Mouse (Mus musculus) layer of hippocampus, adult 2 months (tissue): ENCODE results near the gene Pram1. TPM values are rescaled to one million over a fixed set of nuclear protein-coding genes. Genes with fewer than 3 reads are reported as not detected.
"Not testable (repeated sequence)": the region's sequence is repeated elsewhere in the genome, so short reads cannot be mapped to it uniquely, and the experiment has no call there.

ENCODE experiments used
- DNase-seq, 2 experiments: peaks; one replicate each; pipeline ENCODE4 v3.0.0; 2022; ENCODE audit warnings: low spot score in 2 of 2
- H3K27ac ChIP-seq: fragments of 200-600 bp; 2 replicates; pipeline ENCODE4 v1.8.1; 2022
- H3K4me3 ChIP-seq: fragments of 200-600 bp; 2 replicates; pipeline ENCODE4 v1.8.1; 2022; ENCODE audit warnings: mild to moderate bottlenecking
- CTCF ChIP-seq: fragments of 200-600 bp; conservative IDR thresholded peaks from 2 replicates; pipeline ENCODE4 v1.8.1; 2022; ENCODE audit warnings: antibody characterized with exemption, mild to moderate bottlenecking, moderate library complexity
- long read RNA-seq, 2 experiments: library from polyadenylated mRNA; stranded (forward); transcript quantifications; one replicate each; pipeline ENCODE4 v2.0.0; 2021; ENCODE audit warnings: borderline mapping rate in 2 of 2
- total RNA-seq, 2 experiments: library from RNA; stranded (reverse); gene quantifications; 2 replicates each; pipeline ENCODE4 v1.2.3; 2021

Pram1 gene
- total RNA-seq: under 1 TPM; 0.51 to 0.59 TPM
- long read RNA-seq, experiment 1: 0 reads
- long read RNA-seq, experiment 2: 0 reads

DNA sequence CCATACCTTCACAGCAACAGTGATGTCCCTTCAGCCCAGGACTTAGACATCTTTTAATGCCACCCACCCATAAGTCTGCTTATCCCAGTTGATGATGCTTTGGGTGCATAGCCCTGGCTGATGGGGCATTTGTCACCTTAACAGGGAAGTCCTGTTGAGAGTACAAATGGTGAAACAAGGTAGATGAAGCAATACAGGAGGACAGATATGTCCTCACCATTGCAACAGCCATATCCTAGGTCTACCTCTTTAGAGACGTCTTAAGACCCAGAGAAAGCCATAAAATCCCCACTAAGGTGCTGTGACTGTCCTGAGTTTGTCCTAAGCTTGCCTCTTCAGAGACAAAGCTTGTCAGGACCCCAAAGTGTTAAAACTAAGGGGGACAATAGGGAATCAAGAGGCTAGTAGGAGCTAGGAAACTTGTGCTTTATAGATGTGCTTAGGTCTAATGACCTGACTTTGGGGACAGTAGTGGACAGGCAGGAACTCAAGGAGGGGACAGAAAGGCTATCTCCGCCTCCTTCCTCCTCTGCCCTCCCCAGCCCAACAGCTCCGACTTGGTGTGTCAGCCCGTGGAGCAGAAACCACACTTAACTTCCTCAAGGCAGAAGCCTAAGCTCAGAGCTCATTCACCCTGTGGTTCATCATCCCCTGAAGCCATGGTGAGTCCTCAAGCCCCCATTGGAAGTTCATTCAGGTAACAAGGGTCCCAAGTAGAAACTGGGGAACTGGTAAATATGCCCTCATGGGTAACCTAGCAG, at the start of gene Pram1:
Gene Pram1, plus strand, starts transcription at position 541 of the 761 bp plus-strand sequence.
- Histone ChIP-seq H3K4me3 (no peak within 1 kb of the TSS), H3K27ac (peak within 1 kb of the TSS; percentile 46; the same call in 1 of the 2 replicates)
- no peak for DNase-seq
- TF ChIP-seq CTCF: no peak

DNA sequence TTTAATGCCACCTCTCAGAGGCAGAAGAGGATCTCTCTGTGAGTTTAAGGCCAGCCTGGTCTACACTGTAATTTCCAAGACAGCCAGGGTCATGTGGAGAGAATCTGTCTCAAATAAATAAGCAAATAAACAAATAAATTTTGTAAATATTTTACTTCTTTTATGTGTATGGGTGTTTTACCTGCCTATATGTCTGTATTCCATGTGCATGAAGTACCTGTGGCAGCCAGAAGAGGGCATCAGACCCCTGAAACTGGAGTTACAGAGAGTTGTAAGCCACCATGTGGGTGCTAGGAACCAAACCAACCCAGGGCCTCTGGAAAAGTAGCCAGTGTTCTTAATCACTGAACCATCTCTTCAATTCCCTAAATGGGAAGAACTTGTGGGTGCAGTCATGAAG, 40.6 kb upstream of the Pram1 start:
- DNase-seq: no peak
- no peak overlapping the region for H3K27ac ChIP-seq

DNA sequence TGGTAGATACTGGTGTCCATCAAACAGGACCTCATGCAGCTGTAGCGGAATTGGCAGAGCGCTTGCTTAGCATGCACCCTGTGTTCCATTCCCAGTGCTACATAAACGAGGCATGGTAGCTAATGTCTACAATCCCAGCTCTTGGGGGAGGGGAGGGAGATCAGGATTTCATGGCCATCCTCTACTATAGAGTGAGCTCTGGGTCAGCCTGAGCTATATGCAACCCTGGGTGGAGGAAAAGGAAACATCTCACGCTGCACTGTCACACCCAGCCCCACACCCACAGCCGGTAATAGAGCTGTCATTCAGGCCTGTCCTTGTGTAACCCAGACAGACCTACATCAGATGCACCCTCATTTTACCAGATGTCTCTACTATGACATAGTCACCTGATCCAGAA, 39.4 kb upstream of the Pram1 start:
- no peak for DNase-seq
- no peak for TF ChIP-seq CTCF
- no peak overlapping the region for H3K4me3 ChIP-seq
- H3K27ac ChIP-seq: no peak overlapping the region

More for the DNA sequence above, 40.6 kb upstream of the Pram1 start:
- TF ChIP-seq CTCF: peak; percentile 28
- no peak overlapping the region for H3K4me3 ChIP-seq

DNA sequence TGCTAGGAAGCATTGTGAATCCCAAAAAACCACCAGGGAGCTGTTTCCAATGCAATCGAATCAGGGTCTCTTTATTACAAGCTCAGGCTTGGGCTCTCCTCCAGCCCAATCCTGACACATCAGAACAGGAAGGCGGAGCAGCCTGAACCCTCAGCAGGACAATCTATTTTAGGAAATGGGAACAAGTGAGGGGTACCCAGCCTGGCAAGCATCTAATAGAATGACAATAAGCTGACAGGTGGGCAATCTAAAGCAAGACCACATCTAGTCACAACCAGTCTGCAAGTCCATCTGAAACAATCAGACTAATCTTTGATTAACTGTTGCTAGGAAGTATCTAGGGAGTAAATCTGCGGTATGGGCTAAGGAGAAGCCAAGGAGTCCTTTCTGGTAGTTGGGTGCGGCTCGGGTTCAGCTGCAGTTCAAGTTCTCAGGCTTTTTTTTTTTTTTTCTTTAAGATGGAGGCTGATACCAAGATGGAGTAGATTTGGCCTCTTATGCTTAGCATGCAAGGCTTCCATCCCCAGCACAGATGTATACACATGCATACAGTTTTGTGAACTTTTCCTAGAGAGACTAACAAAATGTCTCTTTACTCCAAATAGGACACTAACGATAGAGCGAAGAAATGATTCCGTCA, 37.9 kb upstream of the Pram1 start:
- H3K27ac ChIP-seq: no peak overlapping the region
- H3K4me3 ChIP-seq: no peak overlapping the region
- no peak for TF ChIP-seq CTCF
- no peak for DNase-seq

DNA sequence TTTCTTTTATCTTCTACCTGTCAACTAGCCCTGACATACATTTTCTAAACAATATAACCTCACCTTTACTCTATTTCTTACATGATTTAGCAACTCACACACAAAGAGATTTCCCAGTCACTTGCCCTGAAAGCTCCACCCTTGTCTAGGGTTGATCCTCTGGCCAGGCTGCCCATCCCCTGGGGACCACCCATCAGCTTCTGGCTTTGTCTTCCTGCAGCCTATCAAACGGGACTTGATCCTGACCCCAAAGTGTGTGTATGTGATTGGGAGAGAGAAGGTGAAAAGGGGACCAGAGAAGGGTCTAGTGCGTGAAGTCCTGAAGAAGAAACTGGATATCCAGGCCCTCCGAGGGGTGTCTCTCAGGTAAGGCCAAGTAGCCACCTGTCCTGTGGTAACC, 37.0 kb upstream of the Pram1 start:
- Histone ChIP-seq H3K4me3 (no peak overlapping the region), H3K27ac (no peak overlapping the region)
- DNase-seq: no peak
- TF ChIP-seq CTCF: no peak

DNA sequence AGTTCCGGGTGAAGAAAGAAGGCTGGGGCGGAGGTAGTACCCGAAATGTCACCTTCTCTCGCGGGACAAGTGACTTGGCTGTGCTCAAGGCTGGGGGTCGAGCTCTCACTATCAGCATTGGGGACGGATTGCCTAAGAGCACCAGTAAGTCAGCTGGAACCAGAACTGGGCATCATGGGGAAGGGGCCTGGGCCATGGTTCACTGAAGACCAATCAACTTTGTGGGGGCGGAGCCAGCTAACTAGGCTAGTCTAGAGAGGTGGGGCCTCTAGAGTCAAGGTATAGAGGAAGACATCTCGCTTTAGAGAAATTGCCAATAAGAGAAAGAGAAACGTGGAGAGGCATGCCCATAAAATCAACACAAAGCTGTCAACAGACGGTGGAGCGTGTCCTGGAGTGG, 35.9 kb upstream of the Pram1 start:
- Histone ChIP-seq H3K27ac (no peak overlapping the region), H3K4me3 (no peak overlapping the region)
- no peak for TF ChIP-seq CTCF
- no peak for DNase-seq

DNA sequence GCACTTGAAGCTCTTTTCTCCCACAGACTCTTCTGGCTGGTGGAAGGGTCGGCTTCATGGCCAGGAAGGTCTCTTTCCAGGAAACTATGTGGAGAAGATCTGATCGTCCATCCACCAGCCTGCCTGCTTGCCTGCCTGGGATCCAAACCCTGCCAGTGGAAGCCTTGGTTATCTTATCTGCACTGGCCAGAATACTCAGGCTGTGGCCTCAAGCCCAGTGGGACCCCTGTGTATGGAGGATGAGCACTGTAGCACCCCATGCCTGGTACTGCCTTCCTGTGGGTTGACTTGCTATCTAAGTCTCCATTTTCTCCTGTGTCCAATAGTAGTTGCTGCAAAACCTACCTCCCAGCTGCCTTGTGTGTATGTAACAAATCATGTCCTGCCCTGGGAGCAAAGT, 30.6 kb upstream of the Pram1 start:
- TF ChIP-seq CTCF: no peak
- DNase-seq: no peak
- Histone ChIP-seq H3K4me3 (no peak overlapping the region), H3K27ac (no peak overlapping the region)

DNA sequence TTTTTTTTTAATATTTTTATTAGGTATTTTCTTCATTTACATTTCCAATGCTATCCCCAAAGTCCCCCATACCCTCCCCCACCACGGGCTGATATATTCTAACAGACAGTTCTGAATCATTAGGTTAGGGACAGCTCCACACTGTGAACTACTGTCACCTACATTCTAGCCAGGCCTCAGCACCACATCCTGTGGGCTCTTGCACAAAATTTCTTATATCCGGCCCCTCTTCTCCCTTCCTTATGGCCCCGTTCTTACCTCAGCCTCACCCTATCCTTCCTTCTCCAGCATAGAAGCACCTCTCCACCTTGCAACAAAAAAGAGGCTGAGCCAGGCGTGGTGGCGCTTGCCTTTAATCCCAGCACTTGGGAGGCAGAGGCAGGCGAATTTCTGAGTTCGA, 27.3 kb upstream of the Pram1 start:
- H3K27ac ChIP-seq: no peak overlapping the region
- no peak for TF ChIP-seq CTCF
- no peak for DNase-seq
- H3K4me3 ChIP-seq: no peak overlapping the region

DNA sequence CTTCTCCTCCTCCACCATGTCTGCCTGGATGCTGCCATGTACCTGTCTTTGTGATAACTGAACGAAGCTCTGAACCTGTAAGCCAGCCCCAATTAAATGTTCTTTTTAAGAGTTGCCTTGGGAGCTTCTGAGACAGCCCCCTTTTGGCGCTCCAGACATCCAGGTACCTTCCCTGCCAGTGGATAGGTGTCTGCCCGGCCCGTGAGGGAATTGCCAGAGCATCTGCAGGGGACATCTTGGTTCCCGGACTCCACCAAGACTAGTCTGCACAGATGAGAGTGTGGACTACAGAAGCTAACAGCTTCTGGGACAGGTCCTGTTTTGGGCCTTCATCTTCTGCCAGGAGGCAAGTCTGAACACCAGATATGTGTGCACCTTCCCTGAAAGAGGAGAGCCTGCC, 24.1 kb upstream of the Pram1 start:
- not testable (repeated sequence) for H3K4me3 ChIP-seq, DNase-seq

DNA sequence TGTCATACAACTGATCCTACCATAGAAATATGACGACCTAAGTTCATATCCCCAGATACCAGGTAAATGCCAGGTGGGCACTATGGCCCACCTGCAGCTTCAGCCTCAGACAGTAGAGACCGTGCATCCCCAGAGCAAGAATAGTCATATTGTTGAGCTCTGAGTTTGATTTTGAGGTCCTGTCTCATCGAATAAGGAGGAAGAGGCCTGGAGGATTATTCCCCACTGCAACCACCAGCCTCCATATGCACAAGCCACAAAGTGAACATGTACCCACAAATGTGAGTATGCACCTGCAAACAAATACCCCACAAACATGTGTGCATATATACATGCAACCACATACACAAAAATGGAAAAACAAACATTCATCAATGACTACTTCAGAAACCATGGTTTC, 10.6 kb upstream of the Pram1 start:
- H3K27ac ChIP-seq: no peak overlapping the region
- no peak overlapping the region for H3K4me3 ChIP-seq
- TF ChIP-seq CTCF: no peak
- DNase-seq: no peak

More for the DNA sequence above, 24.1 kb upstream of the Pram1 start:
- not testable (repeated sequence) for H3K27ac ChIP-seq

DNA sequence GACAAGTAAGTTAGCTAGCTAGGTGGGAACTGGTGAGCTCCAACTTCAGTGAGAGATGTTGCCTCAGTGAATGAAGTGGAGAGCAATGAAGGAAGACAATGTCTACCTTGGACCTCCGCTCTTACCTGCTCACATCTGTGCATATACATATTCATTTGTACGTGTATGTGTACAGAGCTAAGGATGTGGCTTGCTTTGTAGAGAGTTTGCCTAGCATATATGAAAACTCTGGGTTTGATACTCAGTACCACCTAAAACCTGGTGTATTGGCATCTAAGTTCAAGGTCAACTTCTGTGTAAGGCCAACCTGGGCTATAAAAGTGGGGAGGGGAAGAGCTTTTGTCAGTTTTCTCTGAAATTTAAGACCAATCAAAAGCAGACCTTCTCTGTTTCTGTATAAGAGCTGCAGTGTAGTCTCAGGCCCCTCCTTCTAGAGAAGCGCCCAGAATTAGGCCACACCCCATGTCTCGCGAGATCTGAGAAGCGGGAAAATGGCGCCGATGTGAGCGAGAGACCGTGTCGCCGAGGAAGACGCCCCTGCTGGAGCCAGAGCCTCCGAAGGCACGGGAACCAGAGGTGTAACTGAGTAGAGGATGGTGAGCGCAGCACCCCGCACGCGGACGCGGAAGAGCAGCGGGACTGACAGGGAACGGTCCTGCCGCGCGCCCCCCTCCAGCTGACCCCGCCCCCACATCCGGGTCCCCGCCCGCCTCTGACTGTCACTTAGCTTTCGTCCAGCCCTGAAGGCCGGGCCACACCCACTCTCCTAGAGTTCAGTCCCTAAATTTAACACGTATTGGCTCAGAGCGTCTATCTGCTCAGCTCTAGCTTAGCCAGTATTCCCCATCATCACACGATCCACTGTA, 9.0 kb upstream of the Pram1 start, which contains the start of gene Zfp414:
Gene Zfp414, plus strand, starts transcription at position 470 of the 866 bp plus-strand sequence.
- Histone ChIP-seq H3K4me3 (peak within 1 kb of the TSS; percentile 98), H3K27ac (peak within 1 kb of the TSS; percentile 99)
- DNase-seq: peak; percentile 86 to 89
- peak; percentile 19; the same call in 1 of the 2 replicates for TF ChIP-seq CTCF

DNA sequence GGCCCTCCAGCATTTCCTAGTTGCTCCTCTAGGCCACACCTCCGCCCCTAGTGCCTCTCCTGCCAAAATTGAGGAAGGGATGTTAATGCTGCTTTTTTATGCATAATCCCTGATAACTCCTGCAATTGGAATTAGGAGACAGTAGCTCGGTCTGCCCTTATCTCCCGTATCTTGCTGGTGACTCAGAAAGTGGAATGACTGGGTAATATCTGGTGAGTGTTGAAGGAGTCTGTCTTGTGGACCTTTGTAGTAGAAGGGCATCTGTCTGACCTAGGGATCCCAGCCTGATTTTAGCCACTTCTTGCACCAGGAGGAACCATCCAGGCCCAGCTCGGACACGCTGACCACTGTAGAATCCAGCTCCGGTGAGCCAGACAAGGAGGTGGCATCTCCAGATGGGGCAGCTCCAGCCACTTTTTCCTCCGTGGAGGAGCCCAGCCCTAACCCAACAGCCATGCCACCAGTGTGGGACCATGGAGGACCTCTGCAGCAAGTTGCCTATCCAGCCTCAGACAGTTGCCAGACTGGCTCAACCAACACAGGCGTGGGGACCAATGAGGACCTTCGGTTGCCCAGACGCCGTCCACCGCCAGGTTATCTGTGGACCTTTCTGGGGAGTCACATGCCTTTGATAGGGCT, 8.2 kb upstream of the Pram1 start:
- Histone ChIP-seq H3K27ac (peak overlapping the region; percentile 99), H3K4me3 (peak overlapping the region; percentile 98)
- DNase-seq: no peak
- TF ChIP-seq CTCF: no peak
